Mouse (Mus musculus): ENCODE measurements around the gene Nlk. TPM values are rescaled to one million over a fixed set of nuclear protein-coding genes. Genes with fewer than 3 reads are reported as not detected.
A peak's percentile ranks its signal among the peaks of the same experiment; 100 is the strongest.
"Not testable (repeated sequence)": the region's sequence is repeated elsewhere in the genome, so short reads cannot be mapped to it uniquely, and the experiment has no call there.

Gene Nlk
- polyA plus RNA-seq, 1 experiment: 21.0 TPM

DNA sequence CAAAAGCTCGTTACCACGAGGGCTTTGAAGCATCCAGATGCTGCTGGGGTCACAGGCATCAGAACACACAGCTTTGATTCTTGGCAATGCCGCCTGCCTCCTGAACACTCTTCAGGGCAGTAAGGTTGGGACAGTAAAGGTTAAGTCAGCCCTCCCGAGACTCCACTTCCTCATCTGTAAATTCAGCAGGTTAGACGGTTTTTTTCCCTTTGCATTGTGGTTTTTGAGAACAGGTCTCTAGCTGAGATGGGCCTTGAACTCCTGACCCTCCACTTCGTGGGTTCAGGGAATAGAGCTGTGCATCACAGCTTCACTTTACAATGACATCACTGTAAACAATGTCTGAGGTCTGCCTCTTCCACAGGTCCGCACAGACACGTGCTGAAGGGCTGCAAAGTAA is 152.0 kb downstream of the Nlk start:
- DNase-seq (ENCODE audit: low spot score): no peak

DNA sequence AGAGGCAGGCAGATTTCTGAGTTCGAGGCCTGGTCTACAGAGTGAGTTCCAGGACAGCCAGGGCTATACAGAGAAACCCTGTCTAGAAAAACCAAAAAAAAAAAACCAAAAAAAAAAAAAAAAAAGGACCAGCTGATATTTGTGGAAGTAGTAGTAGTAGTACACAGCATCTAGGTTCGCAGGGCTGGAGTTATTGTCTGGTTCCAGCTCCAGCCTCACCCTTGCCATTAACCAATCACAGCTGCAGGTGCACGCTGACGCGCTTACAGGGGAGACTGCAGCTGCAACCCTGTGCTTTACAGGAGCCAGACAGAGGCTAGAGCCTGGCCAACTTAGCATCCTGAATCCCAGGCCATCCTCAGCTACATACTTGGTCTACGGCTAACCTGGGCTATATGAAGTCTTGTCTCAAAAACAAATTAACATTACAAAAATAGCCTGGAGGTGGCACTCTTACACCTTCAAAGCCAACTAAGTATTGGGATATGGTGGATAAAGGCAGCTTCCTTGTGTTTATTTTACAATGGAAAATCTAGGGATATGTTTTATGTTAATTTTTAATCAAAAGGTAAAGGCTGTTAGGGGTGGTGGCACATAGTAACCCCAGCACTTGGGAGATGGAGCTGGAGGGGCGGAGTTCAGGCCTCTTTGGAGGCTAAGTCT is 152.6 kb downstream of the Nlk start:
- DNase-seq (ENCODE audit: low spot score): no peak

GRCm38 (mm10) chr11:78540358-78540757 is 156.8 kb downstream of the Nlk start:
- DNase-seq (ENCODE audit: low spot score): no peak

GRCm38 (mm10) chr11:78536690-78537084 is 160.5 kb downstream of the Nlk start:
- no peak for DNase-seq (ENCODE audit: low spot score)

- DNase-seq (ENCODE audit: low spot score): peak; percentile 85
Observed at GRCm38 (mm10) chr11:78536080-78536689, 161.0 kb downstream of the Nlk start, which contains the start of the genes Tnfaip1 and Ift20. Tnfaip1 (minus strand) TSS chr11:78536332. Ift20 (plus strand) TSS chr11:78536361.

GRCm38 (mm10) chr11:78535376-78536079 is 161.6 kb downstream of the Nlk start:
- no peak for DNase-seq (ENCODE audit: low spot score)

GRCm38 (mm10) chr11:78534516-78534915 is 162.7 kb downstream of the Nlk start:
- DNase-seq (ENCODE audit: low spot score): no peak

GRCm38 (mm10) chr11:78531515-78531914 is 165.7 kb downstream of the Nlk start:
- DNase-seq (ENCODE audit: low spot score): not testable (repeated sequence)

GRCm38 (mm10) chr11:78531046-78531445 is 166.1 kb downstream of the Nlk start:
- DNase-seq (ENCODE audit: low spot score): no peak

DNA sequence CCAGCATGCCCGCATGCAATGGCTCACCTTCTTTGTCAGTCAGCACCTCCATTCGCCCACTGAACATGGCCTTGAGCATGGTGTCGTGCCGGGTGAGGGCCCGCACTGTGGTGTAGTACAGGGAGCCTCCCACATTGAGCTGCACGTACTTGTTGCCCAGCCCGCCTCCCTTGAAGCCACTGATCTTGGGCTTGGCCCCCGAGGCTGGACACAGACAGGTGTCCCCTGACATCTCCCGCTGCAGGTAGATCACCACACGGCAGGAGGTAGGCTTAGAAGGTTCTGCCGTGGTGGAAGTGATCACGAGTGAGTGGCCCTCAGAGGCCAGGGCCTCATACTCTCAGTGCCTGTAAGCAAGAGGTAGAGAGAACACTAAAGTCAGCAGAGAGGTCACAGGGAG is 167.2 kb downstream of the Nlk start:
- DNase-seq (ENCODE audit: low spot score): no peak

GRCm38 (mm10) chr11:78528714-78529113 is 168.5 kb downstream of the Nlk start:
- DNase-seq (ENCODE audit: low spot score): no peak

- no peak for DNase-seq (ENCODE audit: low spot score)
Observed at GRCm38 (mm10) chr11:78524838-78525237, 172.3 kb downstream of the Nlk start.

- no peak for DNase-seq (ENCODE audit: low spot score)
Observed at GRCm38 (mm10) chr11:78523241-78523955, 173.8 kb downstream of the Nlk start.

- DNase-seq (ENCODE audit: low spot score): no peak
Observed at GRCm38 (mm10) chr11:78522481-78522997, 174.6 kb downstream of the Nlk start.

GRCm38 (mm10) chr11:78521880-78522279 is 175.3 kb downstream of the Nlk start:
- DNase-seq (ENCODE audit: low spot score): no peak

DNA sequence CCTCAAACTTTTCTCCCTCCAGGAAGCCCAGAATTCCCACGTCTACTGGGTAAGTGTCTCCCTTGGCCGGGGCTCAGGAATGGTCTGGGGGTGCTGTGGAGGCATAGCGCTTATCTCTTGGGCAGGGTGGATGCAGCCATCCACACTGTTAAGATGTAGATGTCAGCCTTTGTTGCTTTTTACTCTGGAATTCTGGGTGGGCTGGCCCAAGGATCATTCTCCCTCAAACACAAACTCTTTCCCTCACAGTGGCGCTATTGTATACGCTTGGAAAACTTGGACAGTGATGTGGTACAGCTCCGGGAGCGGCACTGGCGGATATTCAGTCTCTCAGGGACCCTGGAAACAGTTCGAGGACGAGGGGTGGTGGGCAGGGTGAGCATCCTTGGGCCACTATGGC is 178.2 kb downstream of the Nlk start:
- no peak for DNase-seq (ENCODE audit: low spot score)

Other genes starting within 250 kb of the Nlk start
- 24.3 and 26.3 TPM in 2 replicates for gene Slc46a1, start 231.7 kb downstream of the Nlk start, polyA plus RNA-seq (2012; rRNA removed)
- 0.54 and 0.81 TPM in 2 replicates for gene Sarm1, start 199.6 kb downstream of the Nlk start, polyA plus RNA-seq (2012; rRNA removed)
- 3.6 and 4.4 TPM in 2 replicates for gene Vtn, start 198.3 kb downstream of the Nlk start, polyA plus RNA-seq (2012; rRNA removed)
- not detected in 2 replicates for gene Sebox, start 193.9 kb downstream of the Nlk start, polyA plus RNA-seq (2012; rRNA removed)
- 28.8 and 41.2 TPM in 2 replicates for gene Tmem199, start 185.2 kb downstream of the Nlk start, polyA plus RNA-seq (2012; rRNA removed)
- gene Poldip2, start 185.2 kb downstream of the Nlk start, polyA plus RNA-seq (2012; rRNA removed): 52.5 and 54.7 TPM in 2 replicates
- gene Tnfaip1, start 161.0 kb downstream of the Nlk start, polyA plus RNA-seq (2012; rRNA removed): 37.1 and 39.9 TPM in 2 replicates
- 87.2 and 93.1 TPM in 2 replicates for gene Ift20, start 161.0 kb downstream of the Nlk start, polyA plus RNA-seq (2012; rRNA removed)
- gene Tmem97, start 146.6 kb downstream of the Nlk start, polyA plus RNA-seq (2012; rRNA removed): 8.7 and 10.7 TPM in 2 replicates
- gene Ccnq, start 54.4 kb upstream of the Nlk start, polyA plus RNA-seq (2012; rRNA removed): 35.4 and 41.7 TPM in 2 replicates
- 13.9 and 21.3 TPM in 2 replicates for gene Lyrm9, start 129.2 kb upstream of the Nlk start, polyA plus RNA-seq (2012; rRNA removed)
- gene Nos2, start 223.4 kb upstream of the Nlk start, polyA plus RNA-seq (2012; rRNA removed): 1.1 TPM in 2 replicates